In the genomic region with DNA sequence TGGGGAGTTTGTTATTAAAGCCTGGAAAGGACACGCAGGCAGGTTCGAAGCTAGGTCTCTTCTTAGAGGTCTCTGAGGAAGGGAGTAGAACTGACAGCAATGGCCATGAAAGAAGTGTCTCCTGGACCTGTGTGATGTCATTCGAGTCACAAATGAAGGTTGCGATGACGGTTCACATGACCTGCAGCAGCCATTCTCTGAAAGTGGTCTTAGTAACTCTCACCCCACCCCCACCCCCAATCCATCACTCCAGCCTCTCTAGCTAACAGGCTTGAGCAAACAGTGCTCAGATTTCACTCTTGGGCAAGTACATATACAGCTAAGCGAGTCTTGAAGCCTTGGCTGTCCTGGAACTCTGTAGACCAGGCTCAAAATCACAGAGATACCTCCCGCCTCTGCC, we compare ENCODE assay signal across 8 mouse cellular contexts. TPM values are rescaled to one million over a fixed set of nuclear protein-coding genes. Genes with fewer than 3 reads are reported as not detected.
DNase-seq lines count a peak whose midpoint lies in the region; TF ChIP-seq lines count a peak whose summit lies in the region.

No protein-coding gene starts in this region.

- H3K27me3 ChIP-seq in ES-Bruce4 (ENCODE audit: control insufficient read depth, insufficient read depth, low read length, poor library complexity, severe bottlenecking), result no peaks in the 10 kb centered on the region
- H3K27me3 ChIP-seq in hindbrain, embryonic 10.5 days (ENCODE audit: insufficient read depth, poor library complexity, severe bottlenecking), result no peaks in the 10 kb centered on the region

- WGBS in hindbrain, embryonic 10.5 days, result 61% methylated on average over 7 of the region's 7 CpGs

- no peak overlapping the region for H3K27ac ChIP-seq in ES-Bruce4 (ENCODE audit: insufficient read depth, low read length)
- H3K27ac ChIP-seq in hindbrain, embryonic 10.5 days, result peak overlapping the region; percentile 89

- no peaks in the 10 kb centered on the region for H3K9me3 ChIP-seq in ES-Bruce4 (replicated peaks; ENCODE audit: control insufficient read depth, insufficient read depth, low read length, poor library complexity, severe bottlenecking)
- peaks cover 17% of the 10 kb centered on the region for H3K9me3 ChIP-seq in hindbrain, embryonic 10.5 days

- TF ChIP-seq EP300 in ES-Bruce4 (IDR thresholded peaks at IDR 0.05; ENCODE audit: insufficient read depth, low read depth, low read length), result no peak

- no peak for TF ChIP-seq CTCF in ES-Bruce4 (IDR thresholded peaks at IDR 0.05; ENCODE audit: low read depth, low read length)

- no peak overlapping the region for H3K4me3 ChIP-seq in ES-Bruce4 (ENCODE audit: low read depth, low read length)
- H3K4me3 ChIP-seq in hindbrain, embryonic 10.5 days, result peak overlapping the region; percentile 71

- no peaks in the 10 kb centered on the region for H3K36me3 ChIP-seq in ES-Bruce4 (ENCODE audit: control insufficient read depth, insufficient read depth, low read length, poor library complexity, severe bottlenecking)
- peaks cover 7% of the 10 kb centered on the region for H3K36me3 ChIP-seq in hindbrain, embryonic 10.5 days

- TF ChIP-seq POLR2A in ES-Bruce4 (IDR thresholded peaks at IDR 0.05; ENCODE audit: insufficient read depth, low read length), result no peak

- H3K4me1 ChIP-seq in ES-Bruce4 (ENCODE audit: control insufficient read depth, insufficient read depth, low read length), result peaks cover 9% of the 10 kb centered on the region
- peaks cover 27% of the 10 kb centered on the region for H3K4me1 ChIP-seq in hindbrain, embryonic 10.5 days (replicated peaks)

- peak; percentile 69 for DNase-seq in embryo, embryonic 10 days (ENCODE audit: low spot score)
- no peak for DNase-seq in embryo, embryonic 9.5 days (ENCODE audit: extremely low spot score)
- peak; percentile 15 for DNase-seq in hindbrain, embryonic 10.5 days (ENCODE audit: low spot score)
- DNase-seq in mesoderm, embryonic 11.5 days (ENCODE audit: low read depth, low spot score), result peak; percentile 29
- no peak for DNase-seq in adrenal gland, postnatal 36 days
- DNase-seq in cerebellum, postnatal 4 days (ENCODE audit: low spot score in 2 of 2), result no peak
- no peak for DNase-seq in right cerebral cortex, postnatal 4 days

- peak overlapping the region; percentile 43; the same call in 1 of the 2 replicates for H3K9ac ChIP-seq in ES-Bruce4 (ENCODE audit: low read depth, poor library complexity, severe bottlenecking)

RNA-seq across cellular contexts. Expression of gene Gusb, which starts 0.4 kb away (rescaled TPM):
- polyA plus RNA-seq in ES-Bruce4 (2011; ENCODE audit: insufficient read depth, insufficient read length, low read depth, missing spikeins), result 11.5 and 13.3 TPM in 2 replicates
- polyA plus RNA-seq in hindbrain, embryonic 10.5 days (2016; fragmentation: Nextera tagmentation; extraction: Ambion mirVana), result 36.1 and 40.5 TPM in 2 replicates
- total RNA-seq in adrenal gland, postnatal 36 days (2021), result 10 to 100 TPM; 48.1 to 53.8 TPM

RNA-seq across cellular contexts. Expression of gene Asl, which starts 25.8 kb away (rescaled TPM):
- polyA plus RNA-seq in ES-Bruce4 (2011; ENCODE audit: insufficient read depth, insufficient read length, low read depth, missing spikeins), result 60.7 and 63.4 TPM in 2 replicates
- 37.9 and 40.8 TPM in 2 replicates for polyA plus RNA-seq in hindbrain, embryonic 10.5 days (2016; fragmentation: Nextera tagmentation; extraction: Ambion mirVana)
- total RNA-seq in adrenal gland, postnatal 36 days (2021), result 100 to 1,000 TPM in 1 of 2 experiments, 10 to 100 TPM in 1; 100.0 to 138 TPM

RNA-seq across cellular contexts. Expression of gene Crcp, which starts 25.9 kb away (rescaled TPM):
- polyA plus RNA-seq in ES-Bruce4 (2011; ENCODE audit: insufficient read depth, insufficient read length, low read depth, missing spikeins), result 25.7 and 30.0 TPM in 2 replicates
- 57.6 and 61.3 TPM in 2 replicates for polyA plus RNA-seq in hindbrain, embryonic 10.5 days (2016; fragmentation: Nextera tagmentation; extraction: Ambion mirVana)
- total RNA-seq in adrenal gland, postnatal 36 days (2021), result 10 to 100 TPM; 27.2 to 39.6 TPM

Comparison
In these comparisons a context has a peak if more than half of its experiments do, and no peak if none do; other contexts are left out.
1. DNase-seq: peak in embryo, embryonic 10 days (single experiment), hindbrain, embryonic 10.5 days (single experiment) and mesoderm, embryonic 11.5 days (single experiment); none in embryo, embryonic 9.5 days (single experiment), adrenal gland, postnatal 36 days (0 of 2), cerebellum, postnatal 4 days (0 of 2) and right cerebral cortex, postnatal 4 days (single experiment).